Mouse (Mus musculus): ENCODE results near the gene Samhd1. TPM values are rescaled to one million over a fixed set of nuclear protein-coding genes. Genes with fewer than 3 reads are reported as not detected.

Gene Samhd1
- total RNA-seq, 2 experiments from 2014 or later = 15.1 to 15.8 TPM

GRCm38 (mm10) chr2:157064136-157064535 is 70.9 kb downstream of the Samhd1 start:
- no peak for TF ChIP-seq CTCF (IDR thresholded peaks at IDR 0.05)
- peak; percentile 48 for DNase-seq
- H3K27ac ChIP-seq = peak overlapping the region; percentile 84
- intact Hi-C loops (cut with DNase I) = no loop called here
- no peak overlapping the region for H3K4me3 ChIP-seq

- Histone ChIP-seq H3K27ac (peak overlapping the region; percentile 84), H3K4me3 (no peak overlapping the region)
- TF ChIP-seq CTCF (IDR thresholded peaks at IDR 0.05) = no peak
- intact Hi-C loops (cut with DNase I) = no loop called here
- DNase-seq = peak; percentile 59
Observed at GRCm38 (mm10) chr2:157063241-157063700, 71.8 kb downstream of the Samhd1 start.

- intact Hi-C loops (cut with DNase I) = no loop called here
Observed at GRCm38 (mm10) chr2:157060557-157061305, 74.3 kb downstream of the Samhd1 start.

GRCm38 (mm10) chr2:157060037-157060436 is 75.0 kb downstream of the Samhd1 start:
- intact Hi-C loops (cut with DNase I) = no loop called here

More at GRCm38 (mm10) chr2:157060557-157061305, 74.3 kb downstream of the Samhd1 start:
- DNase-seq = no peak
- H3K27ac ChIP-seq = no peak overlapping the region
- H3K4me3 ChIP-seq = no peak overlapping the region
- no peak for TF ChIP-seq CTCF (IDR thresholded peaks at IDR 0.05)

GRCm38 (mm10) chr2:157059166-157059565 is 75.9 kb downstream of the Samhd1 start:
- H3K27ac ChIP-seq = peak overlapping the region; percentile 64
- TF ChIP-seq CTCF (IDR thresholded peaks at IDR 0.05) = no peak
- no peak for DNase-seq
- H3K4me3 ChIP-seq = no peak overlapping the region; the same call in 1 of the 2 replicates
- intact Hi-C loops (cut with DNase I) = no loop called here

More at GRCm38 (mm10) chr2:157060037-157060436, 75.0 kb downstream of the Samhd1 start:
- no peak for DNase-seq
- H3K27ac ChIP-seq = no peak overlapping the region
- no peak for TF ChIP-seq CTCF (IDR thresholded peaks at IDR 0.05)
- no peak overlapping the region for H3K4me3 ChIP-seq

GRCm38 (mm10) chr2:157058342-157058998 is 76.6 kb downstream of the Samhd1 start:
- TF ChIP-seq CTCF (IDR thresholded peaks at IDR 0.05) = no peak
- DNase-seq = peak; percentile 72
- Histone ChIP-seq H3K27ac (peak overlapping the region; percentile 64), H3K4me3 (peak overlapping the region; percentile 51)
- intact Hi-C loops (cut with DNase I) = no loop called here

- intact Hi-C loops (cut with DNase I) = no loop called here
- TF ChIP-seq CTCF (IDR thresholded peaks at IDR 0.05) = no peak
- DNase-seq = no peak
- no peak overlapping the region for H3K4me3 ChIP-seq
- peak overlapping the region; percentile 64; the same call in 1 of the 2 replicates for H3K27ac ChIP-seq
Observed at GRCm38 (mm10) chr2:157057758-157058157, 77.3 kb downstream of the Samhd1 start.

GRCm38 (mm10) chr2:157057186-157057585 is 77.9 kb downstream of the Samhd1 start:
- TF ChIP-seq CTCF (IDR thresholded peaks at IDR 0.05) = no peak
- no peak for DNase-seq
- Histone ChIP-seq H3K4me3 (no peak overlapping the region), H3K27ac (0 out of 2 replicates have a peak overlapping the region, but pooled peaks have one; percentile 16)
- intact Hi-C loops (cut with DNase I) = no loop called here

- H3K4me3 ChIP-seq = no peak overlapping the region
- no peak for DNase-seq
- H3K27ac ChIP-seq = peak overlapping the region; percentile 73; the same call in 1 of the 2 replicates
- TF ChIP-seq CTCF (IDR thresholded peaks at IDR 0.05) = no peak
- intact Hi-C loops (cut with DNase I) = no loop called here
Observed at GRCm38 (mm10) chr2:157055721-157056120, 79.3 kb downstream of the Samhd1 start.

- H3K27ac ChIP-seq = peak overlapping the region; percentile 73
- no peak overlapping the region for H3K4me3 ChIP-seq
- intact Hi-C loops (cut with DNase I) = no loop called here
- peak; percentile 41 for DNase-seq
- no peak for TF ChIP-seq CTCF (IDR thresholded peaks at IDR 0.05)
Observed at GRCm38 (mm10) chr2:157054816-157055215, 80.2 kb downstream of the Samhd1 start.

- TF ChIP-seq CTCF (IDR thresholded peaks at IDR 0.05) = no peak
- Histone ChIP-seq H3K4me3 (no peak overlapping the region), H3K27ac (peak overlapping the region; percentile 73)
- DNase-seq = peak; percentile 22
- intact Hi-C loops (cut with DNase I) = no loop called here
Observed at GRCm38 (mm10) chr2:157054297-157054696, 80.8 kb downstream of the Samhd1 start.

- no peak overlapping the region for H3K4me3 ChIP-seq
- intact Hi-C loops (cut with DNase I) = no loop called here
- TF ChIP-seq CTCF (IDR thresholded peaks at IDR 0.05) = peak; percentile 48
- peak; percentile 11 for DNase-seq
- peak overlapping the region; percentile 73; the same call in 1 of the 2 replicates for H3K27ac ChIP-seq
Observed at GRCm38 (mm10) chr2:157053787-157054186, 81.3 kb downstream of the Samhd1 start.

- no peak overlapping the region for H3K27ac ChIP-seq
- intact Hi-C loops (cut with DNase I) = no loop called here
Observed at GRCm38 (mm10) chr2:157053124-157053523, 81.9 kb downstream of the Samhd1 start.

More at GRCm38 (mm10) chr2:157053124-157053523, 81.9 kb downstream of the Samhd1 start:
- TF ChIP-seq CTCF (IDR thresholded peaks at IDR 0.05) = no peak
- peak; percentile 13 for DNase-seq
- H3K4me3 ChIP-seq = no peak overlapping the region
